Mouse (Mus musculus) neural tube, embryonic 12.5 days (tissue): Measurements from ENCODE around the gene Chpf2. TPM values are rescaled to one million over a fixed set of nuclear protein-coding genes. Genes with fewer than 3 reads are reported as not detected.
A peak's percentile ranks its signal among the peaks of the same experiment; 100 is the strongest.

Experiments
- ATAC-seq: fragments of 200-750 bp; cut with Nextera tagmentation; 2 replicates; pipeline ENCODE4 v1.8.0; 2017; ENCODE audit warnings: low read depth, mild to moderate bottlenecking, moderate TSS enrichment, moderate library complexity; ENCODE audit not compliant: low FRiP score
- H3K27ac ChIP-seq: fragments of 300-500 bp; sonication (generic); 2 replicates; pipeline ENCODE4 v1.5.1; 2016
- H3K27me3 ChIP-seq: fragments of 300-500 bp; sonication (generic); replicated peaks from 2 replicates; pipeline ENCODE4 v1.6.1; 2016; ENCODE audit warnings: mild to moderate bottlenecking
- H3K36me3 ChIP-seq: fragments of 300-500 bp; sonication (generic); 2 replicates; pipeline ENCODE4 v1.6.1; 2016; ENCODE audit warnings: mild to moderate bottlenecking
- H3K4me1 ChIP-seq: fragments of 300-500 bp; sonication (generic); 2 replicates; pipeline ENCODE4 v1.6.1; 2016
- H3K4me2 ChIP-seq: fragments of 300-500 bp; sonication (generic); replicated peaks from 2 replicates; pipeline ENCODE4 v1.6.1; 2016; ENCODE audit warnings: mild to moderate bottlenecking
- H3K4me3 ChIP-seq: fragments of 300-500 bp; sonication (generic); 2 replicates; pipeline ENCODE4 v1.5.1; 2016
- H3K9ac ChIP-seq: fragments of 300-500 bp; sonication (generic); 2 replicates; pipeline ENCODE4 v1.6.1; 2016; ENCODE audit warnings: mild to moderate bottlenecking
- H3K9me3 ChIP-seq: fragments of 300-500 bp; sonication (generic); 2 replicates; pipeline ENCODE4 v1.6.1; 2016; ENCODE audit warnings: mild to moderate bottlenecking
- WGBS: fragments of 180-500 bp; shearing (Covaris S2); methylation state at CpG from one replicate; pipeline ENCODE4 v1.1.7; 2016; 5-methylcytosine and 5-hydroxymethylcytosine counted together
- polyA plus RNA-seq: library from polyadenylated mRNA; unstranded; fragments of >200 nt; fragmentation: Nextera tagmentation; extraction: Ambion mirVana; gene quantifications from 2 replicates; pipeline ENCODE4 v1.2.1, GENCODE M21; 2016

Chpf2 gene
- polyA plus RNA-seq, 1 experiment from 2014 or later = 21.6 TPM

GRCm38 (mm10) chr5:24611366-24612301, 25.1 kb downstream of the Chpf2 start:
- 48% methylated on average over 7 of the region's 7 CpGs for WGBS
- no peaks in the 10 kb centered on the region for H3K36me3 ChIP-seq
- no peak overlapping the region for H3K4me3 ChIP-seq
- H3K4me1 ChIP-seq = peaks cover 21% of the 10 kb centered on the region
- H3K27ac ChIP-seq = no peak overlapping the region
- ATAC-seq = peak; percentile 55
- no peaks in the 10 kb centered on the region for H3K27me3 ChIP-seq
- H3K4me2 ChIP-seq = no peak overlapping the region
- H3K9ac ChIP-seq = no peak overlapping the region
- H3K9me3 ChIP-seq = no peaks in the 10 kb centered on the region

GRCm38 (mm10) chr5:24612302-24612649, 25.7 kb downstream of the Chpf2 start:
- peak; percentile 35 for ATAC-seq
- WGBS = 71% methylated on average over 5 of the region's 5 CpGs
- H3K4me3 ChIP-seq = no peak overlapping the region
- no peak overlapping the region for H3K4me2 ChIP-seq
- no peak overlapping the region for H3K27ac ChIP-seq
- H3K9ac ChIP-seq = no peak overlapping the region
- H3K36me3 ChIP-seq = no peaks in the 10 kb centered on the region
- no peaks in the 10 kb centered on the region for H3K27me3 ChIP-seq
- no peaks in the 10 kb centered on the region for H3K9me3 ChIP-seq
- H3K4me1 ChIP-seq = peaks cover 15% of the 10 kb centered on the region

- no peak for ATAC-seq
- H3K9me3 ChIP-seq = no peaks in the 10 kb centered on the region
- WGBS = 58% methylated on average over 6 of the region's 6 CpGs
These were observed 28.6 kb downstream of the Chpf2 start for GRCm38 (mm10) chr5:24615097-24615496.

GRCm38 (mm10) chr5:24618921-24619320, 32.4 kb downstream of the Chpf2 start:
- H3K36me3 ChIP-seq = no peaks in the 10 kb centered on the region
- no peak overlapping the region for H3K4me2 ChIP-seq
- no peaks in the 10 kb centered on the region for H3K9me3 ChIP-seq
- no peak overlapping the region for H3K4me3 ChIP-seq
- 80% methylated on average over 3 of the region's 3 CpGs for WGBS
- no peak for ATAC-seq
- no peak overlapping the region for H3K9ac ChIP-seq
- H3K27me3 ChIP-seq = peaks cover 18% of the 10 kb centered on the region
- peaks cover 4% of the 10 kb centered on the region; the same call in 1 of the 2 replicates for H3K4me1 ChIP-seq
- no peak overlapping the region for H3K27ac ChIP-seq

More at GRCm38 (mm10) chr5:24615097-24615496, 28.6 kb downstream of the Chpf2 start:
- H3K27ac ChIP-seq = no peak overlapping the region
- no peaks in the 10 kb centered on the region for H3K36me3 ChIP-seq
- H3K4me2 ChIP-seq = no peak overlapping the region
- H3K9ac ChIP-seq = no peak overlapping the region
- H3K27me3 ChIP-seq = no peaks in the 10 kb centered on the region
- no peak overlapping the region for H3K4me3 ChIP-seq
- peaks cover 12% of the 10 kb centered on the region for H3K4me1 ChIP-seq

GRCm38 (mm10) chr5:24620116-24620515, 33.6 kb downstream of the Chpf2 start:
- no peak for ATAC-seq
- Histone ChIP-seq H3K9me3 (no peaks in the 10 kb centered on the region), H3K9ac (no peak overlapping the region), H3K27me3 (peaks cover 19% of the 10 kb centered on the region), H3K4me2 (no peak overlapping the region), H3K36me3 (no peaks in the 10 kb centered on the region), H3K4me1 (peaks cover 10% of the 10 kb centered on the region), H3K4me3 (no peak overlapping the region), H3K27ac (no peak overlapping the region)
- WGBS = 77% methylated on average over 8 of the region's 8 CpGs

- WGBS = 79% methylated on average over 8 of the region's 8 CpGs
- H3K27ac ChIP-seq = no peak overlapping the region
- H3K4me3 ChIP-seq = no peak overlapping the region
- peaks cover 19% of the 10 kb centered on the region for H3K27me3 ChIP-seq
- no peak overlapping the region for H3K4me2 ChIP-seq
- no peaks in the 10 kb centered on the region for H3K9me3 ChIP-seq
- peaks cover 10% of the 10 kb centered on the region for H3K4me1 ChIP-seq
- H3K36me3 ChIP-seq = no peaks in the 10 kb centered on the region
- H3K9ac ChIP-seq = no peak overlapping the region
- no peak for ATAC-seq
These were observed 34.1 kb downstream of the Chpf2 start for GRCm38 (mm10) chr5:24620626-24621025.

- no peak for ATAC-seq
- H3K9ac ChIP-seq = no peak overlapping the region
- WGBS = 69% methylated on average over 7 of the region's 7 CpGs
- H3K4me1 ChIP-seq = peaks cover 10% of the 10 kb centered on the region
- peaks cover 19% of the 10 kb centered on the region for H3K27me3 ChIP-seq
- H3K4me2 ChIP-seq = no peak overlapping the region
- H3K9me3 ChIP-seq = no peaks in the 10 kb centered on the region
- H3K27ac ChIP-seq = no peak overlapping the region
- no peaks in the 10 kb centered on the region for H3K36me3 ChIP-seq
- H3K4me3 ChIP-seq = no peak overlapping the region
These were observed 36.0 kb downstream of the Chpf2 start for GRCm38 (mm10) chr5:24622386-24623040.

GRCm38 (mm10) chr5:24623041-24623985, 36.8 kb downstream of the Chpf2 start:
- Histone ChIP-seq H3K9me3 (no peaks in the 10 kb centered on the region), H3K27ac (no peak overlapping the region), H3K9ac (peak overlapping the region; percentile 83), H3K27me3 (peaks cover 19% of the 10 kb centered on the region), H3K4me2 (peak overlapping the region; percentile 93), H3K4me1 (peaks cover 10% of the 10 kb centered on the region), H3K36me3 (no peaks in the 10 kb centered on the region), H3K4me3 (peak overlapping the region; percentile 58)
- no peak for ATAC-seq
- 42% methylated on average over 8 of the region's 8 CpGs for WGBS

- ATAC-seq = peak; percentile 80
- Histone ChIP-seq H3K9me3 (no peaks in the 10 kb centered on the region), H3K4me2 (peak within 1 kb of the TSS; percentile 93), H3K36me3 (no peaks in the 10 kb centered on the region), H3K27me3 (peaks cover 19% of the 10 kb centered on the region), H3K9ac (peak within 1 kb of the TSS; percentile 83), H3K4me3 (peak within 1 kb of the TSS; percentile 58), H3K27ac (no peak within 1 kb of the TSS), H3K4me1 (peaks cover 10% of the 10 kb centered on the region)
- 4% methylated on average over 37 of the region's 37 CpGs for WGBS
These were observed 37.7 kb downstream of the Chpf2 start, which contains the start of gene Smarcd3 for GRCm38 (mm10) chr5:24623986-24624821. Smarcd3 (minus strand) TSS chr5:24624411.

- 47% methylated on average over 4 of the region's 4 CpGs for WGBS
- Histone ChIP-seq H3K4me2 (peak overlapping the region; percentile 93), H3K9me3 (no peaks in the 10 kb centered on the region), H3K4me1 (peaks cover 10% of the 10 kb centered on the region), H3K27ac (no peak overlapping the region), H3K9ac (no peak overlapping the region), H3K27me3 (peaks cover 19% of the 10 kb centered on the region), H3K4me3 (no peak overlapping the region), H3K36me3 (no peaks in the 10 kb centered on the region)
- peak; percentile 7; the same call in 1 of the 2 replicates for ATAC-seq
These were observed 38.2 kb downstream of the Chpf2 start for GRCm38 (mm10) chr5:24624822-24625120.

- 69% methylated on average over 3 of the region's 3 CpGs for WGBS
- Histone ChIP-seq H3K4me2 (no peak overlapping the region), H3K27ac (no peak overlapping the region), H3K36me3 (no peaks in the 10 kb centered on the region), H3K4me1 (peaks cover 3% of the 10 kb centered on the region; the same call in 1 of the 2 replicates), H3K4me3 (no peak overlapping the region), H3K9ac (no peak overlapping the region), H3K27me3 (no peaks in the 10 kb centered on the region), H3K9me3 (no peaks in the 10 kb centered on the region)
- no peak for ATAC-seq
These were observed 43.2 kb downstream of the Chpf2 start for GRCm38 (mm10) chr5:24629712-24630111.
